Mouse (Mus musculus): ENCODE results near the gene Ccdc142. TPM values are rescaled to one million over a fixed set of nuclear protein-coding genes. Genes with fewer than 3 reads are reported as not detected.

Gene Ccdc142
- total RNA-seq, 2 experiments from 2014 or later = 6.8 to 11.7 TPM

GRCm38 (mm10) chr6:83083497-83083896 is 17.9 kb upstream of the Ccdc142 start:
- no peak for DNase-seq (ENCODE audit: low spot score in 2 of 2)

GRCm38 (mm10) chr6:83084477-83084876 is 16.9 kb upstream of the Ccdc142 start:
- DNase-seq (ENCODE audit: low spot score in 2 of 2) = no peak

GRCm38 (mm10) chr6:83086121-83087035 is 15.0 kb upstream of the Ccdc142 start, which contains the start of gene Lbx2:
Gene Lbx2 (plus strand): TSS chr6:83086367.
- no peak for DNase-seq (ENCODE audit: low spot score in 2 of 2)

GRCm38 (mm10) chr6:83087205-83087925 is 14.0 kb upstream of the Ccdc142 start:
- no peak for DNase-seq (ENCODE audit: low spot score in 2 of 2)

- no peak for DNase-seq (ENCODE audit: low spot score in 2 of 2)
These were observed 13.5 kb upstream of the Ccdc142 start for GRCm38 (mm10) chr6:83087926-83088260.

- no peak for DNase-seq (ENCODE audit: low spot score in 2 of 2)
These were observed 8.8 kb upstream of the Ccdc142 start for GRCm38 (mm10) chr6:83092416-83093127.

GRCm38 (mm10) chr6:83095968-83096367 is 5.4 kb upstream of the Ccdc142 start:
- no peak for DNase-seq (ENCODE audit: low spot score in 2 of 2)

GRCm38 (mm10) chr6:83098411-83098810 is 3.0 kb upstream of the Ccdc142 start:
- DNase-seq (ENCODE audit: low spot score in 2 of 2) = no peak

GRCm38 (mm10) chr6:83101688-83102556 is 521 bp downstream of the Ccdc142 start:
- peak in 1 of 2 experiments; percentile 58 for DNase-seq (ENCODE audit: low spot score in 2 of 2)

GRCm38 (mm10) chr6:83103130-83103650 is 1.8 kb downstream of the Ccdc142 start:
- DNase-seq (ENCODE audit: low spot score in 2 of 2) = no peak

- DNase-seq (ENCODE audit: low spot score in 2 of 2) = peak; percentile 24 to 77
These were observed 2.8 kb downstream of the Ccdc142 start for GRCm38 (mm10) chr6:83104158-83104557.

- DNase-seq (ENCODE audit: low spot score in 2 of 2) = peak in 1 of 2 experiments; percentile 67
These were observed 6.4 kb downstream of the Ccdc142 start for GRCm38 (mm10) chr6:83107566-83108400.

GRCm38 (mm10) chr6:83108762-83109668 is 7.6 kb downstream of the Ccdc142 start, which contains the start of gene Mrpl53:
Gene Mrpl53 (plus strand): TSS chr6:83109040.
- peak; percentile 78 to 82 for DNase-seq (ENCODE audit: low spot score in 2 of 2)

GRCm38 (mm10) chr6:83111510-83112136 is 10.2 kb downstream of the Ccdc142 start:
- no peak for DNase-seq (ENCODE audit: low spot score in 2 of 2)

- DNase-seq (ENCODE audit: low spot score in 2 of 2) = peak; percentile 88 to 93
These were observed 13.7 kb downstream of the Ccdc142 start, which contains the start of gene Mogs for GRCm38 (mm10) chr6:83115011-83115671. Gene Mogs (plus strand): TSS chr6:83115496.

GRCm38 (mm10) chr6:83115682-83116372 is 14.4 kb downstream of the Ccdc142 start:
- DNase-seq (ENCODE audit: low spot score in 2 of 2) = peak in 1 of 2 experiments; percentile 17
